ENCODE assay signal across 8 mouse cellular contexts in the genomic region with DNA sequence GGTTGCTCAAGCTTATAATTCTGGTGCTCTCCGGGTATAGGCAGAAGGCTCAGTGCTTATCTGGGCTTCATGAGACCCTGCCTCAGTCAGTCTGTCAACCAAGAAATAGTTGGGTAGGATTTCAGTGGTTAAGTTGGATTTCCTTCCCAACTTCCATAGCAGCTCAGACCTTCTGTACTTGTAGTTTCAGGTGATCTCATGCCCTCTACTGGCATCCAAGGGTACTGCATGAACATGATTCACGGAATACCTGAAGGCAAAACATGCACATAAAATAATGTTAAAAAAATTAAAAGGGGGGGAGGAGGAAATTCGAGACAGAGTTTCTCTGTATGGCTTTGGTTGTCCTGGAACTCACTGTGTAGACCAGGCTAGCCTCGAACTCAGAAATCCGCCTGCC. TPM values are rescaled to one million over a fixed set of nuclear protein-coding genes. Genes with fewer than 3 reads are reported as not detected.
DNase-seq lines count a peak whose midpoint lies in the region; ATAC-seq and TF ChIP-seq lines count a peak whose summit lies in the region.

No protein-coding gene starts in this region.

- peaks cover 2 to 26% of the 10 kb centered on the region in 2 experiments; a peak in 2 of 4 replicates for H3K4me1 ChIP-seq in CH12.LX (ENCODE audit: control insufficient read depth in 1 of 2, insufficient read depth in 2 of 2)

- TF ChIP-seq POLR2A in CH12.LX (IDR thresholded peaks at IDR 0.05; ENCODE audit: low read depth, low read length): no peak

- H3K9me3 ChIP-seq in CH12.LX (replicated peaks; ENCODE audit: low read length): no peaks in the 10 kb centered on the region

- intact Hi-C loops in gastrocnemius, adult 2 months (cut with DNase I): loop anchor here (1.0 to 10.0 kb wide), 2 partner anchors 90 to 182 kb away; a partner anchor contains a TSS

- DNase-seq in cerebellum, adult 11 months: peak; percentile 68
- DNase-seq in CH12.LX (ENCODE audit: extremely low read depth): peak; percentile 64
- peak; percentile 72 for DNase-seq in c-Kit-positive CD71-positive TER-119-positive erythroid progenitor cells, embryonic 14.5 days (ENCODE audit: low spot score)
- DNase-seq in gastrocnemius, adult 2 months: peak; percentile 57
- peak; percentile 54 to 78 for DNase-seq in layer of hippocampus, adult 8-10 months (ENCODE audit: low spot score in 2 of 2)
- DNase-seq in spleen, postnatal 4 days (ENCODE audit: low spot score in 2 of 2): peak; percentile 68 to 82

- peaks cover 14 to 32% of the 10 kb centered on the region in 2 experiments for H3K36me3 ChIP-seq in CH12.LX (replicated peaks in 1 of 2; ENCODE audit: control insufficient read depth in 1 of 2, insufficient read depth in 1 of 2, low read length in 1 of 2)

- TF ChIP-seq CTCF in CH12.LX (conservative IDR thresholded peaks at IDR 0.05 in 1 of 2, IDR thresholded peaks at IDR 0.05 in 1 of 2; ENCODE audit: low read depth in 2 of 2, low read length in 2 of 2): peak; percentile 80 to 88
- TF ChIP-seq CTCF in gastrocnemius, adult 2 months (IDR thresholded peaks at IDR 0.05): peak; percentile 85

- no peak overlapping the region for H3K9ac ChIP-seq in CH12.LX (ENCODE audit: insufficient read depth, low read depth)

- H3K27ac ChIP-seq in CH12.LX (ENCODE audit: insufficient read depth, low read depth): no peak overlapping the region
- H3K27ac ChIP-seq in gastrocnemius, adult 2 months: no peak overlapping the region

- peaks cover 13% of the 10 kb centered on the region for H3K79me2 ChIP-seq in CH12.LX (replicated peaks; ENCODE audit: control insufficient read depth, extremely low read depth, insufficient read depth, poor library complexity, severe bottlenecking)

- in situ Hi-C loops in CH12.LX (cut with MboI; ENCODE audit: low pct_ligation_motif_present, low pct_unique_long_range_greater_than_20kb, low sequenced_read_pairs): loop anchor here (5.0 kb wide), 1 partner anchor 145 kb away; no protein-coding TSS in a partner anchor

- dilution Hi-C loops in CH12.LX (cut with MboI; ENCODE audit: extremely low pct_ligation_motif_present, extremely low pct_unique_long_range_greater_than_20kb, low sequenced_read_pairs): no loop called here

- peak; percentile 76 for TF ChIP-seq RAD21 in CH12.LX (IDR thresholded peaks at IDR 0.05; ENCODE audit: low read depth, low read length)

- no peaks in the 10 kb centered on the region for H3K27me3 ChIP-seq in CH12.LX (replicated peaks)

- H3K4me2 ChIP-seq in CH12.LX (ENCODE audit: insufficient read depth, low read depth, poor library complexity, severe bottlenecking): no peak overlapping the region

- H3K4me3 ChIP-seq in CH12.LX (replicated peaks in 1 of 3; ENCODE audit: low read depth in 2 of 3, low read length in 2 of 3, poor library complexity in 1 of 3): no peak overlapping the region
- H3K4me3 ChIP-seq in gastrocnemius, adult 2 months: no peak overlapping the region

- ATAC-seq in cerebellum, adult (ENCODE audit: insufficient number of reproducible peaks, low FRiP score, low TSS enrichment): no peak
- 0 out of 2 replicates have a peak, but pooled peaks have one; percentile 22 for ATAC-seq in megakaryocyte, adult 5-6 weeks (ENCODE audit: poor library complexity, severe bottlenecking)

- TF ChIP-seq EP300 in CH12.LX (IDR thresholded peaks at IDR 0.05; ENCODE audit: low read length): no peak

TF ChIP-seq in CH12.LX, 34 proteins besides CTCF, POLR2A, EP300 and RAD21:
- TF ChIP-seq SMC3 (IDR thresholded peaks at IDR 0.05; ENCODE audit: low read depth, low read length): peak; percentile 73
- peak; percentile 20; the same call in 1 of the 2 replicates for TF ChIP-seq IRF4 (IDR thresholded peaks at IDR 0.05; ENCODE audit: low read depth, low read length)
- TF ChIP-seq ELF1 (IDR thresholded peaks at IDR 0.05; ENCODE audit: low read depth, low read length): no peak

RNA-seq across cellular contexts. Expression of a gene that starts 2.8 kb away (rescaled TPM):
- total RNA-seq in CH12.LX (2012; rRNA removed) (38.3 and 39.4 TPM in 2 replicates), CH12.LX (2014; rRNA removed) (50.7 and 55.9 TPM in 2 replicates)
- polyA plus RNA-seq in CH12.LX (2012; ENCODE audit: insufficient read length, low read depth): 28.5 and 30.5 TPM in 2 replicates
- total RNA-seq in gastrocnemius, adult 2 months (2021): 10 to 100 TPM in 1 of 2 experiments, 1 to 10 TPM in 1; 9.4 to 10.0 TPM
- total RNA-seq in layer of hippocampus, adult 8-10 months (2022): 10 to 100 TPM; 24.8 to 32.6 (median 27.3) TPM
- 15.6 and 22.3 TPM in 2 replicates for total RNA-seq in megakaryocyte, adult 5-6 weeks (2015)
- total RNA-seq in megakaryocyte, adult 5-6 weeks (2017): 19.6 and 19.8 TPM in 2 replicates

RNA-seq across cellular contexts. Expression of a gene that starts 29.3 kb away (rescaled TPM):
- total RNA-seq in CH12.LX (2012; rRNA removed) (10.8 and 17.1 TPM in 2 replicates), CH12.LX (2014; rRNA removed) (14.4 and 14.7 TPM in 2 replicates)
- 10.3 and 10.9 TPM in 2 replicates for polyA plus RNA-seq in CH12.LX (2012; ENCODE audit: insufficient read length, low read depth)
- total RNA-seq in gastrocnemius, adult 2 months (2021): 10 to 100 TPM; 37.2 to 47.1 TPM
- 100 to 1,000 TPM in 1 of 4 experiments, 10 to 100 TPM in 3; 76.2 to 112 (median 93.0) TPM for total RNA-seq in layer of hippocampus, adult 8-10 months (2022)
- total RNA-seq in megakaryocyte, adult 5-6 weeks (2015): 18.0 and 23.6 TPM in 2 replicates
- total RNA-seq in megakaryocyte, adult 5-6 weeks (2017): 24.5 and 24.8 TPM in 2 replicates
